Mouse (Mus musculus): ENCODE measurements around the gene Gm49384. TPM values are rescaled to one million over a fixed set of nuclear protein-coding genes. Genes with fewer than 3 reads are reported as not detected.
"Not testable (repeated sequence)": the region's sequence is repeated elsewhere in the genome, so short reads cannot be mapped to it uniquely, and the experiment has no call there.

The Gm49384 gene
- polyA plus RNA-seq, 1 experiment = not detected

GRCm38 (mm10) chr12:69159578-69159940, 44.5 kb downstream of the Gm49384 start:
- 1% methylated on average over 9 of the region's 9 CpGs for WGBS
- peak overlapping the region; percentile 30 for H3K4me3 ChIP-seq (ENCODE audit: low read depth, low read length)

GRCm38 (mm10) chr12:69158765-69159577, 45.1 kb downstream of the Gm49384 start, which contains the start of gene Rps29:
Gene Rps29, minus strand, starts transcription at chr12:69159186.
- H3K27me3 ChIP-seq (ENCODE audit: control insufficient read depth, insufficient read depth, low read length); H3K4me1 ChIP-seq (ENCODE audit: control insufficient read depth, insufficient read depth, insufficient read length, low read length): not testable (repeated sequence)
- peak within 1 kb of the TSS; percentile 83 for H3K27ac ChIP-seq (ENCODE audit: insufficient read depth, low read depth, low read length)
- peaks cover 12% of the 10 kb centered on the region for H3K36me3 ChIP-seq (ENCODE audit: control insufficient read depth, insufficient read depth, low read length)
- peak within 1 kb of the TSS; percentile 86 for H3K4me3 ChIP-seq (ENCODE audit: low read depth, low read length)
- TF ChIP-seq CTCF (IDR thresholded peaks at IDR 0.05; ENCODE audit: extremely low read depth, insufficient read length, insufficient replicate concordance, low read depth, low read length) (peak; percentile 20; the same call in 1 of the 2 replicates), POLR2A (IDR thresholded peaks at IDR 0.05; ENCODE audit: low read depth, low read length) (peak; percentile 87)
- WGBS = under 1% methylated on average over 60 of the region's 68 CpGs

More at GRCm38 (mm10) chr12:69159578-69159940, 44.5 kb downstream of the Gm49384 start:
- Histone ChIP-seq H3K27ac (ENCODE audit: insufficient read depth, low read depth, low read length) (no peak overlapping the region), H3K4me1 (ENCODE audit: control insufficient read depth, insufficient read depth, insufficient read length, low read length) (no peaks in the 10 kb centered on the region; the same call in 1 of the 2 replicates), H3K36me3 (ENCODE audit: control insufficient read depth, insufficient read depth, low read length) (peaks cover 12% of the 10 kb centered on the region), H3K27me3 (ENCODE audit: control insufficient read depth, insufficient read depth, low read length) (no peaks in the 10 kb centered on the region)
- no peak for TF ChIP-seq POLR2A (IDR thresholded peaks at IDR 0.05; ENCODE audit: low read depth, low read length)
- TF ChIP-seq CTCF (IDR thresholded peaks at IDR 0.05; ENCODE audit: extremely low read depth, insufficient read length, insufficient replicate concordance, low read depth, low read length) = no peak

- peak overlapping the region; percentile 83 for H3K27ac ChIP-seq (ENCODE audit: insufficient read depth, low read depth, low read length)
- TF ChIP-seq POLR2A (IDR thresholded peaks at IDR 0.05; ENCODE audit: low read depth, low read length) (no peak), CTCF (IDR thresholded peaks at IDR 0.05; ENCODE audit: extremely low read depth, insufficient read length, insufficient replicate concordance, low read depth, low read length) (no peak)
- H3K4me3 ChIP-seq (ENCODE audit: low read depth, low read length) = peak overlapping the region; percentile 86
- WGBS = under 1% methylated on average over 19 of the region's 19 CpGs
- H3K27me3 ChIP-seq (ENCODE audit: control insufficient read depth, insufficient read depth, low read length) = no peaks in the 10 kb centered on the region
- H3K4me1 ChIP-seq (ENCODE audit: control insufficient read depth, insufficient read depth, insufficient read length, low read length) = no peaks in the 10 kb centered on the region; the same call in 1 of the 2 replicates
- H3K36me3 ChIP-seq (ENCODE audit: control insufficient read depth, insufficient read depth, low read length) = peaks cover 12% of the 10 kb centered on the region
These were observed 45.7 kb downstream of the Gm49384 start for GRCm38 (mm10) chr12:69158366-69158764.

- H3K27ac ChIP-seq (ENCODE audit: insufficient read depth, low read depth, low read length) = no peak overlapping the region
- no peak overlapping the region for H3K4me3 ChIP-seq (ENCODE audit: low read depth, low read length)
- no peak for TF ChIP-seq CTCF (IDR thresholded peaks at IDR 0.05; ENCODE audit: extremely low read depth, insufficient read length, insufficient replicate concordance, low read depth, low read length)
- no peak for TF ChIP-seq POLR2A (IDR thresholded peaks at IDR 0.05; ENCODE audit: low read depth, low read length)
- WGBS = 95% methylated on average over 2 of the region's 2 CpGs
- H3K27me3 ChIP-seq (ENCODE audit: control insufficient read depth, insufficient read depth, low read length) = no peaks in the 10 kb centered on the region
- peaks cover 12% of the 10 kb centered on the region for H3K36me3 ChIP-seq (ENCODE audit: control insufficient read depth, insufficient read depth, low read length)
- no peaks in the 10 kb centered on the region; the same call in 1 of the 2 replicates for H3K4me1 ChIP-seq (ENCODE audit: control insufficient read depth, insufficient read depth, insufficient read length, low read length)
These were observed 47.0 kb downstream of the Gm49384 start for GRCm38 (mm10) chr12:69157107-69157506.

GRCm38 (mm10) chr12:69156436-69156835, 47.6 kb downstream of the Gm49384 start:
- no peak for TF ChIP-seq POLR2A (IDR thresholded peaks at IDR 0.05; ENCODE audit: low read depth, low read length)
- TF ChIP-seq CTCF (IDR thresholded peaks at IDR 0.05; ENCODE audit: extremely low read depth, insufficient read length, insufficient replicate concordance, low read depth, low read length) = no peak
- peaks cover 12% of the 10 kb centered on the region for H3K36me3 ChIP-seq (ENCODE audit: control insufficient read depth, insufficient read depth, low read length)
- no peaks in the 10 kb centered on the region for H3K27me3 ChIP-seq (ENCODE audit: control insufficient read depth, insufficient read depth, low read length)
- 70% methylated on average over 4 of the region's 4 CpGs for WGBS
- no peak overlapping the region for H3K27ac ChIP-seq (ENCODE audit: insufficient read depth, low read depth, low read length)
- H3K4me1 ChIP-seq (ENCODE audit: control insufficient read depth, insufficient read depth, insufficient read length, low read length) = no peaks in the 10 kb centered on the region; the same call in 1 of the 2 replicates
- no peak overlapping the region for H3K4me3 ChIP-seq (ENCODE audit: low read depth, low read length)

- Histone ChIP-seq H3K36me3 (ENCODE audit: control insufficient read depth, insufficient read depth, low read length) (peaks cover 12% of the 10 kb centered on the region), H3K4me1 (ENCODE audit: control insufficient read depth, insufficient read depth, insufficient read length, low read length) (no peaks in the 10 kb centered on the region; the same call in 1 of the 2 replicates), H3K4me3 (ENCODE audit: low read depth, low read length) (no peak overlapping the region), H3K27ac (ENCODE audit: insufficient read depth, low read depth, low read length) (no peak overlapping the region), H3K27me3 (ENCODE audit: control insufficient read depth, insufficient read depth, low read length) (no peaks in the 10 kb centered on the region)
- WGBS = 69% methylated on average over 2 of the region's 2 CpGs
- TF ChIP-seq POLR2A (IDR thresholded peaks at IDR 0.05; ENCODE audit: low read depth, low read length) (no peak), CTCF (IDR thresholded peaks at IDR 0.05; ENCODE audit: extremely low read depth, insufficient read length, insufficient replicate concordance, low read depth, low read length) (no peak)
These were observed 48.1 kb downstream of the Gm49384 start for GRCm38 (mm10) chr12:69155923-69156322.

GRCm38 (mm10) chr12:69150049-69150448, 54.0 kb downstream of the Gm49384 start:
- H3K4me3 ChIP-seq (ENCODE audit: low read depth, low read length) = no peak overlapping the region
- no peaks in the 10 kb centered on the region for H3K4me1 ChIP-seq (ENCODE audit: control insufficient read depth, insufficient read depth, insufficient read length, low read length)
- TF ChIP-seq CTCF (IDR thresholded peaks at IDR 0.05; ENCODE audit: extremely low read depth, insufficient read length, insufficient replicate concordance, low read depth, low read length) = no peak
- no peak for TF ChIP-seq POLR2A (IDR thresholded peaks at IDR 0.05; ENCODE audit: low read depth, low read length)
- WGBS = 38% methylated on average over 13 of the region's 13 CpGs
- no peaks in the 10 kb centered on the region for H3K36me3 ChIP-seq (ENCODE audit: control insufficient read depth, insufficient read depth, low read length)
- H3K27ac ChIP-seq (ENCODE audit: insufficient read depth, low read depth, low read length) = no peak overlapping the region
- H3K27me3 ChIP-seq (ENCODE audit: control insufficient read depth, insufficient read depth, low read length) = no peaks in the 10 kb centered on the region; the same call in 1 of the 2 replicates

All from small intestine, adult 2 months (tissue).